Mouse (Mus musculus): ENCODE results near the gene Peli2. TPM values are rescaled to one million over a fixed set of nuclear protein-coding genes. Genes with fewer than 3 reads are reported as not detected.

Peli2 gene
- total RNA-seq (2015) (9.6 and 9.7 TPM in 2 replicates), total RNA-seq (2017) (5.7 and 7.6 TPM in 2 replicates)

GRCm38 (mm10) chr14:48120752-48121528, at the start of gene Peli2:
Gene Peli2, plus strand, starts transcription at chr14:48120823.
- peak; percentile 76 for ATAC-seq (ENCODE audit: poor library complexity, severe bottlenecking)

DNA sequence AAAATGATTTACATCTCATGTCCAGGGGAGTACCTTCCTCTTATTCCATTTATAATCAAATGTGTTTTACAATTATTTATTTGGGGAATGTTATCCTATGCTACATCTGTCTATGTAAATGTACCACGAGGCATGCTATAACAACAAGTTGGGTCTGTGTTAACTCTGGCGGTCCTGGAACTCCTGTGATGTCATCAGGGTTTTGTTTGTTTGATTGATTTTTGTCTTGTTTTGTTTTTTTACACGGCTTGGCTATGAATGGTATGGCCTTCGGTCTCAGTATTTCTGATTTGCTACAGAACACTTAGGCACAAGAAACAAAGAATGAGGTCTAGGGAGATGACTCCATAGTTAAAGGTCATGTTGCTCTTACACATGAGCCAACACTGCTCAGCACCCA, 48.5 kb upstream of the Peli2 start:
- no peak for ATAC-seq (ENCODE audit: poor library complexity, severe bottlenecking)

- no peak for ATAC-seq (ENCODE audit: poor library complexity, severe bottlenecking)
These were observed 47.1 kb upstream of the Peli2 start for GRCm38 (mm10) chr14:48073247-48074161.

GRCm38 (mm10) chr14:48079574-48079973, 41.0 kb upstream of the Peli2 start:
- ATAC-seq (ENCODE audit: poor library complexity, severe bottlenecking): peak; percentile 68; the same call in 1 of the 2 replicates

GRCm38 (mm10) chr14:48083836-48084812, 36.5 kb upstream of the Peli2 start:
- ATAC-seq (ENCODE audit: poor library complexity, severe bottlenecking): no peak

- ATAC-seq (ENCODE audit: poor library complexity, severe bottlenecking): no peak
These were observed 33.8 kb upstream of the Peli2 start for GRCm38 (mm10) chr14:48086682-48087297.

DNA sequence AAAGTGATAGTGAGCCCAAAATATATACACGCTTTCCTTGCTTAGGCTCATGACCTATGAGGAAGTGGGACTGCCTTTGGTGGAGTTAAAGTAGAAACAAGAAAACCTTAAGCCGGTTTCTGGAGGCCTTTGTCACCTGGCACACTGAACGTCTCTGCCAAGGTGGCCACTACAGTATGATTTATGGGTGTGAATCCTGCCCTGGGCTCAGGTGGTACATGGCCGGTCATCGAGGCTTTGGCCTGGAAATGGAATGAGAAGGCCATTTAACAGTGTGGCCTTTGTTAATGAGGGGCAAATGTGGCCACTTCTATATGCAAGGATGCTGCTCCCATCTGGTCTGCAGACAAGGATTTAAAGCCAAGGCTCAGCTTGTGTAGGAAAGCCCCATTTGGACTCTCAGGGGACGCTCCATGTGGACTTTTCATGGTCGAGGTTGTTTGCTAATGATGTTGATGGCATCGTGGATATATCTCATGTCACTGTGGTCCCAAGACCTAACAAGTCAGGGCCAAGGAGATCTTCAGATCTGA, 33.3 kb upstream of the Peli2 start:
- ATAC-seq (ENCODE audit: poor library complexity, severe bottlenecking): 0 out of 2 replicates have a peak, but pooled peaks have one; percentile 30

DNA sequence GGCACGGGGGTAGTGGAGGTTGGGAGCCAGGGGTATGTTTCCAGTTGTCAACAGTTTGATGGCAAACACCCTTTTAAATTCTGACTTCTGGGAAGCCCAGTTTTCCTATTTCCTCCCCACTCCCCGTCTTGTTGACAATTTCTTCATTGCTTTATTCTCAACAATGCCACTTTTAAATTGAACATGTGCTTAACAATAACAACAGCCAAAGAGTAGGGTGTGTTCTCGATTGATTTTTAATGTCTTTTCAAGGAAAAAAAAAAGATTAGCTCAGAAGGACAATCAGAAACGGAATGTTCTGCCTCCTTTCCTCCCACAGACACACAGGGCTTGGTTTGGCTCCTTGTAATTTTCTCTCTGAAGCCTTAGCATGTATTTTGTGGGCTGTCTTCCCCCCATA, 30.2 kb upstream of the Peli2 start:
- no peak for ATAC-seq (ENCODE audit: poor library complexity, severe bottlenecking)

- ATAC-seq (ENCODE audit: poor library complexity, severe bottlenecking): no peak
These were observed 29.5 kb upstream of the Peli2 start for GRCm38 (mm10) chr14:48091160-48091559.

GRCm38 (mm10) chr14:48098253-48098652, 22.4 kb upstream of the Peli2 start:
- ATAC-seq (ENCODE audit: poor library complexity, severe bottlenecking): no peak

- no peak for ATAC-seq (ENCODE audit: poor library complexity, severe bottlenecking)
These were observed 21.3 kb upstream of the Peli2 start for GRCm38 (mm10) chr14:48099354-48099753.

GRCm38 (mm10) chr14:48106453-48106852, 14.2 kb upstream of the Peli2 start:
- no peak for ATAC-seq (ENCODE audit: poor library complexity, severe bottlenecking)

DNA sequence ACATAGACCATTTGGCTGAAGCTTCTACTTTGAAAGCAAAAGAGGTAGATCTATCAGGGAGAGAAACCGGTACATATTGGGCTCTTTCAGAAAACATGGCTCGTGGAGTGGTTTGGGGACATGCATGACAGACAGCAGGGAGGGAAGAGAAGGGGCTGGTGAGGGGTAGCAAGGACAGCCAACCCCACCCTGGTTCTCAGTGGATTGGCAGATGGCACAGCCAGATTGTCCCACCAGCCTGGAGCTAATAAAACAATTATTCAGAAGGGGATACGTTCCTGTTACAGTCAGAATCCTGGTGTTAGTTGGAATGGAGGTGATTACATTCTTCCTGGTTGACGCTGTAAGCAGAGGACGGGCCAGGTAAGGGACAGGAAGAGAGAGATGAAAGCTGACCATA, 2.6 kb upstream of the Peli2 start:
- no peak for ATAC-seq (ENCODE audit: poor library complexity, severe bottlenecking)

DNA sequence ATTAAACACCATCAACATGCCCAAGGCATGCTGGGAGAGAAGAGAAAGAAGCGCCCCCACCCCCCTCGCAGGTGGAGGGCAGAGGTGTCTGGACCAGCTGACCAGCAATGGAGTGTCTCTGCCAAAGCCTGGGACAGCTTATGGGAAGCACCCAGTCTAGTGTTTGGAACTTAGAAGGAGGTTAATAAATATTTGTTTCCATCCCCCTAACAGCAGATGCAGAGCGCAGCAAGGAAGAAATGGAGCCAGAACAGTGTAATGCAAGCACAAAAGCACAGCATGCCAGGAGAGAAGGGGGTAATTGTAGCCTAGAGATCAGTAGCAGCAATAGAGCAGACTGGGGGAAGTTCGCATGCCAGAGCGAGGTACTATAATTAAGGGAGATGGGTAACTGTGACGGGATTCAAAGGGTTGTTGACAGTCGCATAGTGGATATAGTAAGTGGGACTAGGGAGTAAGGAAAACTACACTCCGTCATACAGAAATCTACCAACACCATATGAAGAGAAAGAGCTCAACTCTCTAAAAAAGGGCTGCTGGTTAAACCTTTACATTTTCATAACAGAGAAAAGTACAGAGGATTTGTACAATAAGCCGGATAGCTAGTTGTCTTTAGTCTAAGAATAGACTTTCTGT, 1.5 kb upstream of the Peli2 start:
- ATAC-seq (ENCODE audit: poor library complexity, severe bottlenecking): no peak

GRCm38 (mm10) chr14:48119648-48120270, 864 bp upstream of the Peli2 start:
- no peak for ATAC-seq (ENCODE audit: poor library complexity, severe bottlenecking)

- ATAC-seq (ENCODE audit: poor library complexity, severe bottlenecking): no peak
These were observed 226 bp upstream of the Peli2 start for GRCm38 (mm10) chr14:48120443-48120751.

GRCm38 (mm10) chr14:48121529-48122517, 1.2 kb downstream of the Peli2 start:
- peak; percentile 37 for ATAC-seq (ENCODE audit: poor library complexity, severe bottlenecking)

GRCm38 (mm10) chr14:48124011-48124410, 3.4 kb downstream of the Peli2 start:
- no peak for ATAC-seq (ENCODE audit: poor library complexity, severe bottlenecking)
